Mouse (Mus musculus): ENCODE data around the gene Ap4b1.
"Not testable (repeated sequence)": the region's sequence is repeated elsewhere in the genome, so short reads cannot be mapped to it uniquely, and the experiment has no call there.

The Ap4b1 gene

GRCm38 (mm10) chr3:103801631-103802531 lies 7.4 kb upstream of the Ap4b1 start:
- peak; percentile 45 for DNase-seq (ENCODE audit: low spot score)

DNA sequence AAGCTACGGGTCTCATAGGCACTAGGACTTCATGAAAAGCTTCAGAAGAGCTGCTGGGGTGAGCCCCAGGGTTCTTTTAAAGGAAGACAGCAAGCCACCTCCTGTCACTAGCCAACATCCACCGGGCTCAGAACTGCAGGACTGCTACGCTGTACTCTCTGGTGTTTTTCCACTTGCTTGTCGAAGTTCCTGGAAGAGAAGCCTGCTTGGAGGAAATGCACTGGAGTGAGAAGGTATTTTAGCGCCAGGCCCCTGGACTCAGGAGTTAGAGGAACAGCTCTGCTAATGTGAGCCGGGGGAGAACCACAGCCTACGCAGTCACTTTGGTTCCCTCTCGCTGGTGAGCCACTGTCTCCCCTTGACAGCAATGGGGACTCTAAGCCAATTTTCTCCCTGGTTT lies 6.5 kb upstream of the Ap4b1 start:
- DNase-seq (ENCODE audit: low spot score): no peak

- no peak for DNase-seq (ENCODE audit: low spot score)
Measured at GRCm38 (mm10) chr3:103805671-103806070, 3.6 kb upstream of the Ap4b1 start.

- DNase-seq (ENCODE audit: low spot score): no peak
Measured at GRCm38 (mm10) chr3:103809799-103810150, 455 bp downstream of the Ap4b1 start.

DNA sequence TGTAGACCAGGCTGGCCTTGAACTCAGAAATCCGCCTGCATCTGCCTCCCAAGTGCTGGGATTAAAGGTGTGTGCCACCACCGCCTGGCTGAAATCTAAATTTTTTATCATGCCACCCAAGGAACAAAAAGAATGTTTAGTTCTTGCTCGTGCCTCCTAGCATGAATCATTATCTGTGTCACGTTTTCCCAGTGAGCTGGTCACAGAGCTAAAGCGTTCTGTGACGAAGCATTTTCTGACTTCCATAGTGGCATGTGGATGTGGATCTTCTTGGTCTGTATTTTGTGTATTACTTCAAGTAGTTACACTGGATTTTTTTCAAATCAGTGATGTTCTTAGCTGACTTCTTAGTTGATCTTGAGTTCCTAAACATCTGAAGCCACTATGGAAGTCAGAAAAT lies 1.6 kb downstream of the Ap4b1 start:
- DNase-seq (ENCODE audit: low spot score): no peak

- DNase-seq (ENCODE audit: low spot score): no peak
Measured at GRCm38 (mm10) chr3:103827548-103827947, 18.2 kb downstream of the Ap4b1 start.

- DNase-seq (ENCODE audit: low spot score): no peak
Measured at GRCm38 (mm10) chr3:103829036-103829435, 19.7 kb downstream of the Ap4b1 start.

- DNase-seq (ENCODE audit: low spot score): not testable (repeated sequence)
Measured at GRCm38 (mm10) chr3:103830681-103831080, 21.4 kb downstream of the Ap4b1 start.

DNA sequence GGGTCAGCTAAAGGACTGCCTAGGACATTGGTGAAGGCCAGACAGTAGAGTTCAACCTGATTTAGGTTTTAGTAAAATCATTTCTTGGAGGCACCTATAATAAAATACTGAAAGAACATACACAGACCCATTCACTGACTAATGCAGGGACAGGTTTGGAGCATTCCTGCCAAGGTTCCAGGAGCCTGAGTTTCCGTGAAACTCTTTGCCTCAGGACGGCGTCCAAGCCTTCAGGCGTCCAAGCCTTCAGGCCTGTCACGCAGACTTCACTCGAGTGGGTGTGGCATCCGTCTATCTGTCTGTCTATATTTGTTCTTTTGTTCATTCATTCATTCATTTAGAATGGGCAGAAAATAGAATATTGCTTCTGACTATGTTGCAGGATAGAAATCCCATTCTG lies 21.8 kb downstream of the Ap4b1 start:
- DNase-seq (ENCODE audit: low spot score): no peak

- DNase-seq (ENCODE audit: low spot score): peak; percentile 35
Measured at GRCm38 (mm10) chr3:103832426-103832825, 23.1 kb downstream of the Ap4b1 start, which contains the start of gene Bcl2l15. Bcl2l15 (plus strand) TSS chr3:103832601.

GRCm38 (mm10) chr3:103834001-103834400 lies 24.7 kb downstream of the Ap4b1 start:
- no peak for DNase-seq (ENCODE audit: low spot score)

- DNase-seq (ENCODE audit: low spot score): no peak
Measured at GRCm38 (mm10) chr3:103835272-103835950, 26.1 kb downstream of the Ap4b1 start.

DNA sequence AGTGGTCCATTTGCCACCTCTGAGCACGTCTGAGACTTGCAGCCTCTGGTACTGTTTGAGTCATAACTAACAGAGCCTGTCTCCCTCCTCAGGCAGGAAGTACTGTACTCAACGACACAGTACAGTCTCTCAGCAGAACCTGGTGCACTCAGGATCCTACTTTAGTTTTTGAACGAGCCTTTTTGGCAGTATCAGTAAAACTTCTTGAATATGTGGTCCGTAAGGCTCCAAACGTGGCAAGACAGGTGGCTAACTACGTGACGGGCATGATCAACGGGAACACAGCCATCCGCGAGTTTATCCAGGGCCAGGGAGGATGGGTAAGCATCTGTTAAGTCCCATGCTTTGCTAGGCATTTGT lies 26.6 kb downstream of the Ap4b1 start:
- no peak for DNase-seq (ENCODE audit: low spot score)

- DNase-seq (ENCODE audit: low spot score): no peak
Measured at GRCm38 (mm10) chr3:103836453-103836852, 27.1 kb downstream of the Ap4b1 start.

GRCm38 (mm10) chr3:103839711-103840110 lies 30.4 kb downstream of the Ap4b1 start:
- DNase-seq (ENCODE audit: low spot score): no peak

DNA sequence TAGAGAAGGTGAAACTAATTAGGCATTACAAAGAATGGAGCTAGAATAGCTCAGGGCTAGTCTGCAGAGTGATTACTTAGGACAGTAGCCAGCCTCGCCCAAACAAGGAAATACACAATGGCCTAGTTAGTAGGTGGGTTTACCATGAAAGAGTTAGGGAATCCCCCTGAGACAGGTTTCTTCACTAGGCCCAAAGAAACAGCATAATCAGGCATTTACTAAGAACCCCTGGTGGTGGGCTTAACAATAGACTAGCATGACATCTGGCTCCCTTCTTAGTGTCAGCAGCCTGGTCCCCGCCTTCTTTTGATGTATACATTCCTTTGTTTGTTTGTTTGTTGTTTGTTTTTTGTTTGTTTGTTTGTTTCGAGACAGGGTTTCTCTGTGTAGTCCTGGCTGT lies 30.9 kb downstream of the Ap4b1 start:
- not testable (repeated sequence) for DNase-seq (ENCODE audit: low spot score)

DNA sequence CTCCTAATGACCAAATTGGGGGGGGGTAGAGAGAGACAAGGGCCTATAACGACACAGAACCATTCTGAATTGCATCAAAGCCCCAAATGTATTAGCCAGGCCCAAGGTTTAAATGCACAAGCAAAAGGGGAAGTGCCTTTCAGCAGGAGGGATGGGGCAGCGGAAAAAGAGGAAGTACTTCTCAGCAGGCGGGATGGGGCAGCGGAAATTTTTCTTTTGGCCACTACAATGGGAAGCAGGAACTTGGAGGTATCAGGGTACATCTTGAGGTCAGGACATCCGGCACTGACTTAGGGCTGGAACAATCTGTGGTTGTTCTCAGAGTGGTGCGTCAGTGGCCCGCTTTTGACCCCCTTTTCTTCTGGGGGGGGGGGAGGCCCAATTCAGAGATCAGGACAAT lies 31.6 kb downstream of the Ap4b1 start:
- DNase-seq (ENCODE audit: low spot score): not testable (repeated sequence)

- no peak for DNase-seq (ENCODE audit: low spot score)
Measured at GRCm38 (mm10) chr3:103850644-103851363, 41.5 kb downstream of the Ap4b1 start.

DNA sequence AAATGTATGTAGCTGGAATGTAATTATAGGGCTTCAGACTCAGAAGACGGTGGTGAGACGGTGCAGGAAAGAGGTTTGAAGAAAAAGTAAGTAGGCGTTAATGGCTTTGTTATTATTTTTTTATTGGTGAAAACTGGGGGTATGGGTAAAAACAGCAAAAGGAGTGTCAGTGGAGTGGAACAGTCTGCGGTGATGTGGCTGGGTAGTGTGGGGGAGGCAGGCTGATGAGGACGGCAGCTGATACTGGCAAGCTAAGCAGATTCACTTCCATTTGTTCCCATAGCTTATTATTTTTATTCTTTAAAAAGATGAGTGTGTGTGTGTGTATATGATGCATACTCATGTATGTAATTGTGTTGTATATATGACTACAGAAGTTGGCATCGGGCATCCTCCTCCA lies 42.2 kb downstream of the Ap4b1 start:
- DNase-seq (ENCODE audit: low spot score): no peak

- DNase-seq (ENCODE audit: low spot score): no peak
Measured at GRCm38 (mm10) chr3:103851882-103852281, 42.6 kb downstream of the Ap4b1 start.

- peak; percentile 40 for DNase-seq (ENCODE audit: low spot score)
Measured at GRCm38 (mm10) chr3:103852565-103853299, 43.4 kb downstream of the Ap4b1 start.

GRCm38 (mm10) chr3:103853804-103854203 lies 44.5 kb downstream of the Ap4b1 start:
- DNase-seq (ENCODE audit: low spot score): no peak
